Mouse (Mus musculus) lung, postnatal 14 days (tissue): Measurements from ENCODE around the gene Tecta.

ENCODE experiments used
- DNase-seq: peaks from one replicate; pipeline ENCODE4 v3.0.0; 2021

Tecta gene

DNA sequence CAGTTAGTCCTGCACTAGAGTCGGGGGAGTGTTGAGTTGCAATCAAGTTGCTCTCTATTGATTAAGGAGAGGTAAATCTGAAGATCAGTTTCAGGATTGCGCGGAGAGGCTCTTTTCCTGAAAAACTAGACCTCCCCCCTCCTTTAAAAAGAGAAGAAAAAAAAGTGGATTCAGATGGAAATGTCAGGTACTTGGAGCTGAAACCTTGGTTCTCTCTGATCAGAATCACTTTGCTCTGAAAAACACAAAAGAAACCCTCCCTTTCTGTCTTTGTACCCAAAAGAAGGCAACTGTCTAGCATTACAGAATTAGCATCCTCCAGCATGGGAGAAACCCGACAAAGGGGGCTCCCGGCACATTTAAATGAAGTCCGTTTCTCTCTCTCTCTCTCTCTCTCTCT lies at the start of gene Tecta:
TSS of gene Tecta (minus strand) at position 101 of the 400 bp plus-strand sequence.
- no peak for DNase-seq

DNA sequence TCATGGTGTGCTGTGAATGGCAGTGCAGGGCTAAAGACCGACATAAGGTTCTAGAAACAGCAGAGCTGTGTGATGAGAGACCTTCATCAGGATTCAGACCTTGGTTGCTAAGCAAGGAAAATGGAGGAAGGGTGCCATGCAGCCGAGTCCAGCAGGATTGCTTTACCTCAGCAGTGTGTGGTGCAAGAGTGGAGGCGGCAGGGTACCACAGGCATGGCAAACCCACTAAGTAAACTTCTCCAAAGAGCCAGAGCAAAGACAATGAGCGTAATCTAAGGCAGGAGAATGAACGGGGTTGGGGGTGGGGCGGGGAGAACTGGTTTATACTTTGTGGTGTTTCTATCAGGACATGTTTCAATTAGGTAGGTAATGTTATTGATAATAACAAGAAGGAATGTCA lies 49.3 kb upstream of the Tecta start:
- no peak for DNase-seq

GRCm38 (mm10) chr9:42442100-42442499 lies 42.4 kb upstream of the Tecta start:
- no peak for DNase-seq

- DNase-seq, result no peak
Observed at GRCm38 (mm10) chr9:42441234-42441633, 41.5 kb upstream of the Tecta start.

GRCm38 (mm10) chr9:42439446-42439845 lies 39.7 kb upstream of the Tecta start:
- no peak for DNase-seq

- no peak for DNase-seq
Observed at GRCm38 (mm10) chr9:42432155-42432554, 32.4 kb upstream of the Tecta start.

- DNase-seq, result no peak
Observed at GRCm38 (mm10) chr9:42431606-42432005, 31.9 kb upstream of the Tecta start.

GRCm38 (mm10) chr9:42428060-42428924 lies 28.6 kb upstream of the Tecta start:
- peak; percentile 29 for DNase-seq

DNA sequence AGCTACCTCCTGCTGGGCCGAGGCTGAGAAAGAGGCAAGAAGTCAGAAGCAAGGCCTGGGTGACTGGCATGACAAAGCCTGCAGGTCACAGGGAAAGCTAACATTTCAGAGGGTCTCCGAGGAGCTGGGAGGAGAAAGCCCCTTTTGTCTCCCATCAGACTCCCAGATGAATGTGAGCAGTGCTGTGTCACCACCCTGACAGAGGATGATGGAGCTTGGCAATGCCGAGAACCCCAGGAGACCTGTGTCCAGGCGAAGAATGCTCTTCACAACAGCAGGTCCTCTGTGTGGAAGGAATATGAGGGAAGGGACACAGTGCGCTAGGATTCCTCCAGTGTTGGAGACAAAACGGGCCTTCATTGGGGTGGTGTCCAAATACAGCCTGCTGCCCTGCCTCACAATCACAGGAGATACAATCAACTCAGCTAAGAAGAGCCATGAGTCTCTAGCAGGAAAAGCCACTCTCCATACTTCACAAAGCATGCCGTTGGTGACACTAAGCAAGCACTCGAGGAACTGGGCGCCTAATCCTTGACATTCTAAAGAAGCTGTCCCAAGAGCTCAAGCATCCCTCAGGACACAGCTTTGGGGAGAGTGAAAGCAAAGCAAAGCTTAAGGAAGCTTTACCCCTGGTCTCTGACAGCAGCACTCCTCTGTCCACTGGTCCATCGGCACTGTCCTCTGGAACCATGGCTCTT lies 27.1 kb upstream of the Tecta start:
- DNase-seq, result peak; percentile 8

GRCm38 (mm10) chr9:42423649-42424048 lies 23.9 kb upstream of the Tecta start:
- peak; percentile 22 for DNase-seq

DNA sequence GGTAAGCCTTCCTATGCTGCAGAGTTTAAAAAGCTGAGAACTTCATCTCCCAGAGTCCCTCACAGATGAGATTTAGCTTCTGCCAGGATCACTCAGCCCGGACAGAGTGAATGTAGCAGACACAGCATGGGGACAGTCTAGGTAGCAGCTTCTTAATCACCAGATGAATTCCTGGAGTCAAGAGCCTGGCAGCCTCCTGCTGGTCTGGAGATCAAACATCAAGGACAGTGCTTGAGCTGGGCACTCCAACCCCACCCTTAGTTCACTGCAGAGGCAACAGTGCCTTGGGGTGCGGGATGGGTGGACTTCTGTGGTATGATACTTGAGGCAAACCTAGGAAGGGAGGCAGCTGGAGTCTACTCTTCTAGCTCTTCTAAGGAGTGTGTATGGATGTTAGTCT lies 20.0 kb upstream of the Tecta start:
- no peak for DNase-seq

DNA sequence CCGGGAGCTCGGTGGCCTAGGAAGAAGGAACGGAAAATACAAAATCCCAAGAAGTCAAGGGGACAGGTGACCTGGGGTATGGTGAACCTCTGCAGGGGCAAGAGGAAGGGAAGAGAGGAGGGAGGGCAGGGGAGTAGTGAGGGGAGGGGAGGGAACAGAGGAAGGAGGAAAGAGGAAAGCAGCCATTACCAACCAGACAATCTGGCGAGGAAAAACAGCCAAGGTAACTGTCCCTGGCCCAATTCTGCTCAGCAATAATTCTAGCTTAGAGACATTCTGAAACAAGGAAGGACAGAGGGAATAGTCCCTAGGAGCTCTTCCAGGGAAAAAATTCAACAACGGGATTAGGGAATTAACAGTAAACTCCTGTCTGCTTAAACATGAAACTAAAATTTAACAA lies 19.1 kb upstream of the Tecta start:
- no peak for DNase-seq

DNA sequence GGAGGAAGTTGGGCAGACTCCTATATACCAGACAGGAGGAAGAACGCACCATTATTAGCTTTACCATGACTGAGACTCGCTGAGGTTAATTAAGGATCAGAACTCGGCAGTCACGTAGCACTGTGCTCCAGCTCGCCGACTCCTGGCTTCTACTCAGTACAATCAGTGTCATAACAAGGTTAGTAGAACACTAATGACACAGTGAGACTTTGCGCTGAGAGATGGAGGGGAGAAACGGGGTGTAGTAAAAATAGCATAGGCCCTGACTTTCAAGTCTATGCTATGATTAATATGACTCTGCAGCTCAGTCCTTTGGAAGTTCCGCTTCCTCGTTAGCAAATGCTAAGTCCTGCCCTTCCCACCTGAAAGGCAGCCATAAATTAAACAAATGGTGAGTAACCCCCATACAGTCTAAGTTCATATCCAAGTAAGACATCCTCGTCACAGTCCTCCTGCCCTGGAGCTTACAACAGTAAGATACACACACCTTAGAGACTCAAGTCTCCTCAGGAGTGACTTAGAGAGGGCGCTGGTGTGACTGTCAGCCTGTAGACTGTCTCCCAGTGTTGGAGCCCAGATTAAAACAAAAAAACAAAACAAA lies 17.7 kb upstream of the Tecta start:
- no peak for DNase-seq

DNA sequence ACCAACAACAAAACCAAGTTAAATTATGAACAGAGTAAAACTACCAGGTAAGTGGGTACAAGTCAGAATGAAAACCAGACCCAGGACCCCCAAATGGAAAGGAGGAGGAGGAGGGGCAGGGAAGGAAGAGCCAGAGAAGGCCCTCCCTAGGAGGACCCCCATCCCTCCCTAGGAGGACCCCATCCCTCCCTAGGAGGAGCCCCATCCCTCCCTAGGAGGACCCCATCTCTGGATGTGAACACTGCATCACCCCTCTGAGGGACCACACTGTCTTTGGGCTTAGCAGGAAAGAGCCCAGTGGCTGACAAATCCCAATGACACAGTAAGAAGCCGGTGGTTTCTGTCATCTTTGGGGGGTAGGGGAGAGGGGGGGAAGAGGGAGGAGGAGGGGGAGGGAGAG lies 15.5 kb upstream of the Tecta start:
- DNase-seq, result no peak

GRCm38 (mm10) chr9:42413345-42413744 lies 13.6 kb upstream of the Tecta start:
- DNase-seq, result no peak

DNA sequence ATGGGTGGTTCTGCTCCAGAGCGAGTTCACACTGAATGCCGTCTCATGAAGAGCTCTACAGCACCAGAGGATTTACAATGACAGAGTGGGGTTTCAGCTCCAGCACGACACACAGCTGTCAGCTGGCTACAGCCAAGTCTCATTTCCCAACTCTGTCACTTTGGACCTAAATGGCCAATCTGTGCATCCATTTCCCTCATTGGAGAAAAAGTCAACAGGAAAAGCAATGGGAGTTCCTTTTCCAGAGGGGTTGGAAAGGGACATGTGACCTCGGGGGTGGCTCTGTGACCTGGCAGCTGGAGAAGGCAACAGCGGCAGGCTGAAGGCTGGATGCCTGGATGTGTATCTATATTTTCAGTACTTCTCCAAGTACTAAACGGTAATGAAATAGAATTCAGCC lies 11.6 kb upstream of the Tecta start:
- no peak for DNase-seq

DNA sequence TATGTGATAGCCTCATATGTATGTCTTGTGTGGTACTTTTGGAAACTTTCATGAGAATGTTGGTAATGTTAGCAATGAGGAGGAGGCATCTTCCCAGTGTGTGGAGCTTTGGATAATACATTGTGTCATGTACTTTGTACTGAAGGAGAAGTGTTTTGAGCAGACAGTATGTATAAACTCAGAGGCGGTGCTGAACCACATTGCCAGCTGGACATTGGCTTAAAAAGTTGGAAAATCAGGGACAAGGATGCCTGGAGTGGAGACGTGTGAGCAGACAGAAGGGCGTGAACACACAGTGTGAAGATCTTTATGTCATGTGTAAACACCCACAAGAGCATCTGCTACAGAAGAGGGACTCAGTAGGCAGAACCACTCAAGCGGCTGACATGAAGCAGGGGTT lies 6.0 kb upstream of the Tecta start:
- no peak for DNase-seq

GRCm38 (mm10) chr9:42401486-42401885 lies 1.8 kb upstream of the Tecta start:
- DNase-seq, result no peak

DNA sequence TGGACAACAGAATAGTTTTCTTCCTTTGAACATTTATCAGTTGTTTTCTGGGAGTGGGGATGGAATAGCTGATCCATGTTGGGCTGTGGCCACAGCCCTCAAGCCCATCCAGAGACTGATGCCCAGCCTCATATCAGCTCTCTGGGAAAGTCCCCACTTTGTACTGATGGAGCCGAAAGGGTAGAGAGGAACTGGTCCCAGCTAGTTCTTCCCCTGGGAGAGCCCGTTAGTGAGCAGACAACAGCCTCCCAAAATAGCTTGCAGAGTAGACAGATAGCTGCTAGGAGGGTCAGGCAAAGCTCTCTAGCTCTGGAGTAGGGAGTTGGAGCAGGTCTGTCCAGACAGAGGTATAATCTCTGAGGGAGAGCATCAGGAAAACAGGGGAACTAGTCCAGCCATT lies 3.6 kb downstream of the Tecta start:
- DNase-seq, result no peak

- no peak for DNase-seq
Observed at GRCm38 (mm10) chr9:42394903-42395302, 4.8 kb downstream of the Tecta start.

DNA sequence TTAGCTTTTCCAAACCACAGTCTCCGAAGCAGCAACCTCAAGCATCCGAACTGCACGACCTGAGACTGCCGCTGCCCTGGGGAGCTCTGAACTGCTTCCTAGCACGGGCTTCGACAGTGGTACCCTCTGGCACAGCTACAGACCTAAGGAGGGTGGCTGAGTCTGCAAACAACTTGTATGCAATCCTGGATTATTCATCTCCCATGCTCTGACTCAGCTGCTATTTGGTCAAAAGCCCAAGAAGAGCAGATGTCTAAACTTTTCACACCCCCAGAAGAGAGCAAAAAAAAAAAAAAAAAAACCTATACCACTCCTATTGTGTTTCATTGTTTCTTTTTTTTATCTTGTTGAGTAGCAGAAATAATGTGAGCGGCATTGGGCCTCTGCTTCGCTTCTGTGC lies 5.4 kb downstream of the Tecta start:
- DNase-seq, result no peak

- no peak for DNase-seq
Observed at GRCm38 (mm10) chr9:42392927-42393326, 6.8 kb downstream of the Tecta start.

DNA sequence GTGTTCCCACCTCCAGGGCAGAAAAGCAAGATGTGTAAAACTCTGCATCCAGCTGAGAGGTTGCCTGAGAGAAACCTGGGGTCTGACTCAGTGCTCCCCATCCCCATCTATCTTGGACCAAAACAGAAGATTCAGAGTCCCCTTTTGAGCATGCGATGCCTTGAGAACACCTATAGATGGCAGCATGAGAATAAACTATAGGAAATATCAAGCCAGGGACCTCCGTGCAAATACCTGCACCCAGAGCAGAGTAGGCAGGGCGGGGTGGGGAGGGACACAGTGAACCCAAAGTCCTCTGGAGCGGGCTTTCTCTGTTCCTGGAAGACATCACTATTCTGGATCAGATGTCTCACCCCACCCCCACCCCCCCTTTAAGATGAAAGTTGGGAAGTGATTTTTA lies 11.2 kb downstream of the Tecta start:
- DNase-seq, result no peak

- DNase-seq, result no peak
Observed at GRCm38 (mm10) chr9:42387038-42387437, 12.7 kb downstream of the Tecta start.
